Mouse (Mus musculus) bone marrow macrophage, adult 2 months (primary cell): Measurements from ENCODE around the gene Ash1l.

Source experiments
- CTCF ChIP-seq: IDR thresholded peaks from 2 replicates; pipeline ENCODE4 v1.5.1; 2012; ENCODE audit warnings: low read depth, mild to moderate bottlenecking, low read length, moderate library complexity
- POLR2A ChIP-seq: IDR thresholded peaks from 2 replicates; pipeline ENCODE4 v1.6.1; 2012; ENCODE audit warnings: mild to moderate bottlenecking, low read depth, low read length, borderline replicate concordance

DNA sequence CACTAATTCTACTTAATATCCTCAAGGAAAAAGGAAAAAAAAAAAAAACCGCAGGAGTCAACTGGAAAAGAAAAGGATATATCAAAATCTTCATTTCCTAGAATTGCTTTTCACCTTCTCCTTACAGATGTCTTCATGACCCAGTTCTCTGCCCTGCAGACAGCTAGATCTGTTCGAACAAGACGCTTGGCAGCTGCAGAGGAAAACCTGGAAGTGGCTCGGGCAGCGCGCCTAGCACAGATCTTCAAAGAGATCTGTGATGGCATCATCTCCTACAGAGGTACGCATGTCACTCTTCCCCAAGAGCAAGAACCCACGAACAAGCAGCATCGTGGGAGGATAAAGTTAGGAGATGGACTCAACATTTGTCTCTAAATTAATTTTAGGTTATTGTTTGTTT is 107.9 kb downstream of the Ash1l start:
- no peak for TF ChIP-seq CTCF
- TF ChIP-seq POLR2A, result no peak
